Mouse (Mus musculus) liver, embryonic 12.5 days (tissue): Measurements from ENCODE around the gene Tmem121. TPM values are rescaled to one million over a fixed set of nuclear protein-coding genes. Genes with fewer than 3 reads are reported as not detected.

Experiments used
- ATAC-seq: fragments of 200-750 bp; cut with Nextera tagmentation; 2 replicates; pipeline ENCODE4 v1.8.0; 2017; ENCODE audit warnings: moderate number of reproducible peaks, mild to moderate bottlenecking, moderate library complexity
- H3K27ac ChIP-seq: fragments of 300-500 bp; sonication (generic); 2 replicates; pipeline ENCODE4 v1.5.1; 2016; ENCODE audit warnings: mild to moderate bottlenecking
- H3K27me3 ChIP-seq: fragments of 300-500 bp; sonication (generic); replicated peaks from 2 replicates; pipeline ENCODE4 v1.6.1; 2016; ENCODE audit warnings: mild to moderate bottlenecking, moderate library complexity
- H3K36me3 ChIP-seq: fragments of 300-500 bp; sonication (generic); 2 replicates; pipeline ENCODE4 v1.6.1; 2016; ENCODE audit warnings: mild to moderate bottlenecking, moderate library complexity
- H3K4me1 ChIP-seq: fragments of 300-500 bp; sonication (generic); 2 replicates; pipeline ENCODE4 v1.6.1; 2016
- H3K4me2 ChIP-seq: fragments of 300-500 bp; sonication (generic); 2 replicates; pipeline ENCODE4 v1.6.1; 2016; ENCODE audit warnings: mild to moderate bottlenecking, moderate library complexity
- H3K4me3 ChIP-seq: fragments of 300-500 bp; sonication (generic); 2 replicates; pipeline ENCODE4 v1.5.1; 2016; ENCODE audit warnings: mild to moderate bottlenecking, moderate library complexity
- H3K9ac ChIP-seq: fragments of 300-500 bp; sonication (generic); 2 replicates; pipeline ENCODE4 v1.6.1; 2016; ENCODE audit warnings: mild to moderate bottlenecking, moderate library complexity
- H3K9me3 ChIP-seq: fragments of 300-500 bp; sonication (generic); replicated peaks from 2 replicates; pipeline ENCODE4 v1.6.1; 2016; ENCODE audit warnings: mild to moderate bottlenecking, moderate library complexity
- WGBS: fragments of 180-500 bp; shearing (Covaris S2); methylation state at CpG from one replicate; pipeline ENCODE4 v1.1.7; 2016; ENCODE audit not compliant: insufficient replicate concordance; 5-methylcytosine and 5-hydroxymethylcytosine counted together
- polyA plus RNA-seq: library from polyadenylated mRNA; unstranded; fragments of >200 nt; fragmentation: Nextera tagmentation; extraction: Ambion mirVana; gene quantifications from 2 replicates; pipeline ENCODE4 v1.2.1, GENCODE M21; 2016

Tmem121 gene
- polyA plus RNA-seq, 1 experiment from 2014 or later, result 1.2 TPM

GRCm38 (mm10) chr12:113215667-113216346, 30.1 kb downstream of the Tmem121 start:
- Histone ChIP-seq H3K4me1 (no peaks in the 10 kb centered on the region), H3K27ac (no peak overlapping the region), H3K4me2 (no peak overlapping the region), H3K9me3 (no peaks in the 10 kb centered on the region), H3K27me3 (no peaks in the 10 kb centered on the region), H3K9ac (no peak overlapping the region), H3K4me3 (no peak overlapping the region), H3K36me3 (no peaks in the 10 kb centered on the region)
- no peak; the same call in 1 of the 2 replicates for ATAC-seq
- 6% methylated on average over 6 of the region's 6 CpGs for WGBS

DNA sequence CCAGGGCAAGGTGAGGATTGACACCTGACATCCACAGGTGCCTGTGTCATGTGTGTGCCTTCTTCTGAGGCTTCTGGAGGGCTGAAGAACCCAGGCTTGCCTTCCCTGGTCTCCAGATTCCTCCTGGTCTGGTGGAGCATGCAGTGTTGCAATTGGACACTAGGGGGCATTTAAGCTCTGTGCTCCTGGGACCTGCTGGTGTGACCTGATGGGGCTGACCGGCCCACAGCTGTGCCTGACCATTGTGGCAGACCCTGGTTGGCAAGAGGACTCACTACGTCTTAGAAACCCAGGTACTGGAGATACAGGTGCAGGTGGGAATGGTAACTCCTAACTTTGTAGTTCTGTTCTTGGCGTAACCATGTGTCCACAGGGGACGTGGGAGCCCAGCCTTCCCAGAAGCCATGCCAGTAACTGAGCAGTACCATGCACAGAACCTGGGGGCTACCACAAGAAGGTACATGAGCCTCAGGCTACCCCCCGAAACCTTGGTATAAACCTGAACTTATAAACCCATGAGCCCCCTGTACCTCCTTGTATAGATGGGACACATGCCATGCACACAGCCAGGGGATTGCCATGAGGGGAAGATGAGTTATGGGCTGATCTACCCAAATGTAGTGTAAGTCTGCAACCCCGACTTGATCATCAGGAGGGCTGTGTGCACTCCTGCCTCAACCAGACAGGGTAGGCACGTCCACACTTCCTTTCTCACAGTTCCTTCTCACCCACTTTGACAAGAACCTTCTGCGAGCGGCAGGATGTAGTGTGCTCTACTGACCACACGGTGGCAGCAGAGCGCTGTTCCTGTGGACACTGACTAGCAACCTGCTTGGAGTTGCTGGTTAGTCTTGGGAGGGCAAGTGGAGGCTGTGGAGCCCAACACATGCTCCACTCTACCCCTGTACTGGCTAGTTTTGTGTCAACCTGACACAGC, 31.8 kb downstream of the Tmem121 start:
- Histone ChIP-seq H3K4me1 (no peaks in the 10 kb centered on the region), H3K4me3 (no peak overlapping the region), H3K27ac (no peak overlapping the region), H3K9ac (no peak overlapping the region), H3K36me3 (no peaks in the 10 kb centered on the region), H3K9me3 (no peaks in the 10 kb centered on the region), H3K27me3 (no peaks in the 10 kb centered on the region), H3K4me2 (no peak overlapping the region)
- 0 out of 2 replicates have a peak, but pooled peaks have one; percentile 11 for ATAC-seq
- 22% methylated on average over 11 of the region's 11 CpGs for WGBS

DNA sequence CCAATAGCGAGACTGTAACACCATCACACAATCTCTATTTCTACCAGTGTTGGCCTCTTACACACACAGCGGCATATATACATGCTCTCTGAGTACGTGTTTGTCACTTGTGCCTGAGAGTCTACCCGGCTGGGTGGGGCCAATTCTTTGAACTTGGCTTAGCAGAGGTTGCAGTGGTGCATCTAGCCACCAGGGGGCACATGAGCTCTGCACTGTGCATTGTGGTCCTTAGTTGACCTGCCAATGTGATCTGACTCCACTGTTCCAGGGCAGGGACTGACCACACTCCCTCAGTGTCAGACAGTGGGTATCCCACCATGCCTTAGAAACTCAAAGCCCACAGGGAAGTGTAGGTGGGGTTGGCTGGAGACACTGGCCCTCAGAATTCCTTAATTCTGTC, 34.1 kb downstream of the Tmem121 start:
- H3K36me3 ChIP-seq, result no peaks in the 10 kb centered on the region
- no peaks in the 10 kb centered on the region for H3K9me3 ChIP-seq
- peak; percentile 20; the same call in 1 of the 2 replicates for ATAC-seq
- H3K27ac ChIP-seq, result no peak overlapping the region
- H3K4me1 ChIP-seq, result no peaks in the 10 kb centered on the region
- H3K4me2 ChIP-seq, result no peak overlapping the region
- H3K27me3 ChIP-seq, result no peaks in the 10 kb centered on the region
- H3K9ac ChIP-seq, result no peak overlapping the region
- 29% methylated on average over 4 of the region's 4 CpGs for WGBS
- no peak overlapping the region for H3K4me3 ChIP-seq

- 31% methylated on average over 4 of the region's 4 CpGs for WGBS
- H3K27me3 ChIP-seq, result no peaks in the 10 kb centered on the region
- H3K4me1 ChIP-seq, result no peaks in the 10 kb centered on the region
- H3K9me3 ChIP-seq, result no peaks in the 10 kb centered on the region
- no peak overlapping the region for H3K4me2 ChIP-seq
- peak; percentile 33 for ATAC-seq
- H3K27ac ChIP-seq, result no peak overlapping the region
- H3K4me3 ChIP-seq, result no peak overlapping the region
- H3K36me3 ChIP-seq, result no peaks in the 10 kb centered on the region
- H3K9ac ChIP-seq, result no peak overlapping the region
Observed at GRCm38 (mm10) chr12:113220447-113220846, 34.7 kb downstream of the Tmem121 start.

- ATAC-seq, result no peak
- Histone ChIP-seq H3K27ac (no peak overlapping the region), H3K9me3 (no peaks in the 10 kb centered on the region), H3K27me3 (no peaks in the 10 kb centered on the region), H3K4me1 (no peaks in the 10 kb centered on the region), H3K9ac (no peak overlapping the region), H3K4me3 (no peak overlapping the region), H3K4me2 (no peak overlapping the region), H3K36me3 (no peaks in the 10 kb centered on the region)
- 69% methylated on average over 9 of the region's 9 CpGs for WGBS
Observed at GRCm38 (mm10) chr12:113221289-113221688, 35.6 kb downstream of the Tmem121 start.

GRCm38 (mm10) chr12:113222121-113222636, 36.4 kb downstream of the Tmem121 start:
- peak overlapping the region; percentile 14; the same call in 1 of the 2 replicates for H3K4me3 ChIP-seq
- WGBS, result 6% methylated on average over 8 of the region's 8 CpGs
- H3K27me3 ChIP-seq, result no peaks in the 10 kb centered on the region
- no peaks in the 10 kb centered on the region for H3K36me3 ChIP-seq
- no peak overlapping the region for H3K9ac ChIP-seq
- peak; percentile 60 for ATAC-seq
- H3K4me2 ChIP-seq, result peak overlapping the region; percentile 37
- H3K9me3 ChIP-seq, result no peaks in the 10 kb centered on the region
- no peaks in the 10 kb centered on the region for H3K4me1 ChIP-seq
- no peak overlapping the region for H3K27ac ChIP-seq

DNA sequence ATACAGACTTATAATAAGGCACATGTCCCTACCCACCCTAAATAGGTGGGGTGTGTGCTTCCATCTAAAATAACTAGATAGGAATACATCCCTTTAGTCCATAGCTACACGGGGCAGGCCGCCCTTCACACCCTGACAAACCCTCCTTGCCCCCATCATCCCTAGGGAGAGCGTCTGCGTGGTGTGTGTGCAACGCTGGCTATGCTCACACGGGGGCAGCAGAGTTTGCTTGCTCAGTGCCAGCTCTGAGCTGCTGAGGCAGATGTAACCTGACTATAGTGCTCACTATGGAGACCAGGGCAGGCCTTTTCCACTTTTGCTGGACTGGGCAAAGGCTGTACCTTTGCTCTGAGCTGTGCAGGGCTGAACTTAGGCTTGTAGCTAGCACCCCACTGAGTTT, 37.0 kb downstream of the Tmem121 start:
- ATAC-seq, result peak; percentile 29; the same call in 1 of the 2 replicates
- Histone ChIP-seq H3K4me1 (no peaks in the 10 kb centered on the region), H3K9ac (no peak overlapping the region), H3K4me3 (no peak overlapping the region), H3K4me2 (no peak overlapping the region), H3K36me3 (no peaks in the 10 kb centered on the region), H3K27ac (no peak overlapping the region), H3K27me3 (no peaks in the 10 kb centered on the region), H3K9me3 (no peaks in the 10 kb centered on the region)
- WGBS, result 24% methylated on average over 6 of the region's 6 CpGs

- Histone ChIP-seq H3K27me3 (no peaks in the 10 kb centered on the region), H3K9me3 (no peaks in the 10 kb centered on the region), H3K36me3 (no peaks in the 10 kb centered on the region), H3K4me3 (no peak overlapping the region), H3K4me2 (no peak overlapping the region), H3K9ac (no peak overlapping the region), H3K27ac (no peak overlapping the region), H3K4me1 (no peaks in the 10 kb centered on the region)
- WGBS, result 54% methylated on average over 5 of the region's 5 CpGs
- no peak for ATAC-seq
Observed at GRCm38 (mm10) chr12:113224206-113224605, 38.5 kb downstream of the Tmem121 start.

- ATAC-seq, result no peak
- Histone ChIP-seq H3K27me3 (no peaks in the 10 kb centered on the region), H3K4me1 (no peaks in the 10 kb centered on the region), H3K9ac (no peak overlapping the region), H3K4me3 (no peak overlapping the region), H3K27ac (no peak overlapping the region), H3K9me3 (no peaks in the 10 kb centered on the region), H3K4me2 (no peak overlapping the region), H3K36me3 (no peaks in the 10 kb centered on the region)
- 70% methylated on average over 6 of the region's 6 CpGs for WGBS
Observed at GRCm38 (mm10) chr12:113224687-113225091, 39.0 kb downstream of the Tmem121 start.

DNA sequence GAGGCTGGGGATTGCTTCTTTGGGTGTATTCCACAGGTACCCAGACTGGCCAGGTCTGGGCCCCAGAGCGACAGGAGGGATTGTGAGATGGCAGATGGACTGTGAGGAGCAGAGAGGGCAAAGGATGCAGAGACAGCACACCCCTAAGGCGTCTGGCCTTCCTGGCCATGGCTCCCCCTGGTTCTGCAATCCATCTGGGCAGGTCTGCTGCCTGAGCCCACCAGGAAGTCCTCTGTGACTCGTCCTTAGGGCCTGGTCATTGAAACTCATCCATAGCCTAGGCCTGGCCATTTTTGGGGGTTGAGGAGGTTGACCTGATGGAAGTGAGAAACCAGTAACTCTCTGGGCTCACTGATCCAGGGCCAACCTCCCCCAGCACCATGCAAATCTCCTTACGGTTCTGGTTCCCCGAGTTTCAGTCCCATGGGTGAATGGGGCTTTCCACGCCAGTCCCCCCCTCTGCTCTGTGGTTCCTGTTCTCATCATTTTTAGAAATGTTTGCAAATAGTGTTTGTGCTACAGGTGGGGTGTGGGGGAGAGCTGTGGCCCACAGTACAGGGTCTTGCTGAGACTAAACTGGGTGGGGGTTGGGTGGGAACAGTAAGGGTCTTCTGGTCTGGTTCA, 42.4 kb downstream of the Tmem121 start:
- H3K27ac ChIP-seq, result no peak overlapping the region

DNA sequence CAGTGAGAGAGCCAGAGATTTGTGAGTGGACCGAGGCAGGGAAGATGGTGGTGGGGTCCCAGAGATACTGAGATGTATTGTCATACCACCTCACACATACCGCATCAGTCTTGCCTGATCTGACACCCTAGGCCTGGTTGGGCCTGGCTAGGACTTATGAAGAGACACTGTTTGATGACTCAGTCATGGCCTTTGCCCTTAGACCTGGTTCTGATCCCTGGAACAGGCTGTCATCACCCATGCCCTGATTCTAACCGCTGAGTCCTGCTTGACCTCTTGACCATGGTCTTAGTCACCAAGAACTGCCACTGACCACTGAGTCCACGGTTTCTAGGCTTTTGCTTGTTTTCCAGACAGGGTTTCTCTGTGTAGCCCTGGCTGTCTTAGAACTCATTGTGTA, 45.0 kb downstream of the Tmem121 start:
- Histone ChIP-seq H3K27me3 (no peaks in the 10 kb centered on the region), H3K27ac (no peak overlapping the region), H3K36me3 (no peaks in the 10 kb centered on the region), H3K9me3 (no peaks in the 10 kb centered on the region), H3K4me3 (no peak overlapping the region), H3K4me1 (no peaks in the 10 kb centered on the region), H3K9ac (no peak overlapping the region), H3K4me2 (no peak overlapping the region)
- ATAC-seq, result no peak
- WGBS, result 59% methylated on average over 4 of the region's 4 CpGs

More for the DNA sequence above, 42.4 kb downstream of the Tmem121 start:
- Histone ChIP-seq H3K9ac (no peak overlapping the region), H3K9me3 (no peaks in the 10 kb centered on the region), H3K4me1 (no peaks in the 10 kb centered on the region), H3K36me3 (no peaks in the 10 kb centered on the region), H3K4me3 (no peak overlapping the region), H3K27me3 (no peaks in the 10 kb centered on the region), H3K4me2 (no peak overlapping the region)
- WGBS, result 51% methylated on average over 6 of the region's 6 CpGs
- no peak for ATAC-seq
